Mouse (Mus musculus): ENCODE results near the gene Pde8b. TPM values are rescaled to one million over a fixed set of nuclear protein-coding genes. Genes with fewer than 3 reads are reported as not detected.

Gene Pde8b
- polyA plus RNA-seq, 1 experiment from 2014 or later, result 0.63 TPM

GRCm38 (mm10) chr13:95243026-95243425 is 7.1 kb downstream of the Pde8b start:
- H3K9ac ChIP-seq (replicated peaks), result no peak overlapping the region
- H3K27ac ChIP-seq (ENCODE audit: low read depth), result no peak overlapping the region
- no peaks in the 10 kb centered on the region for H3K4me1 ChIP-seq (ENCODE audit: insufficient read depth)
- no peak for ATAC-seq
- H3K36me3 ChIP-seq (replicated peaks; ENCODE audit: insufficient read depth, low read length), result no peaks in the 10 kb centered on the region
- DNase-seq, result no peak
- H3K27me3 ChIP-seq (ENCODE audit: insufficient read depth, low read length), result no peaks in the 10 kb centered on the region
- no peak overlapping the region for H3K4me2 ChIP-seq (ENCODE audit: low read depth, low read length)
- TF ChIP-seq EP300 (IDR thresholded peaks at IDR 0.05; ENCODE audit: low read depth) (no peak), CTCF (IDR thresholded peaks at IDR 0.05; ENCODE audit: low read depth) (no peak)
- H3K9me3 ChIP-seq (ENCODE audit: low read length), result no peaks in the 10 kb centered on the region; the same call in 1 of the 2 replicates
- 66% methylated on average over 2 of the region's 2 CpGs for WGBS (ENCODE audit: insufficient replicate concordance)
- no peak overlapping the region for H3K4me3 ChIP-seq (ENCODE audit: low read depth, low read length)

DNA sequence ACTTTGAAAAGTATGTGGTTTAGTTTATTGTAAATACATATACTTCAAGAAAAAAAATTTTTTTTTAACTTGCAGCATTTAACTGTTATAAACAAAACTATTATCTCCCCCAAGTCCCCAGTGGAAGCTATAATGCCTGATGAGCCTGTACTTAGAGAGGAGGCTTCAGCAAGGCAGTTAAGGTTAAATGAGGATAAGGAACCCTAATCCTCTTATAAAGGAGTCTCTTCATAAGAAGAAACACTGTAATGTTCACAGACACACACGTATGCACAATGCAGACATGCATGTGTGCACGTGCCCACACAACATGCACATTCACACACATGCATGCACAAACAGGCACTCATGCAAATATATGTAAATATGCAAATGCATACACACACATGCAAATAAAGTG is 12.6 kb downstream of the Pde8b start:
- Histone ChIP-seq H3K9me3 (ENCODE audit: low read length) (no peaks in the 10 kb centered on the region; the same call in 1 of the 2 replicates), H3K9ac (replicated peaks) (no peak overlapping the region), H3K36me3 (replicated peaks; ENCODE audit: insufficient read depth, low read length) (no peaks in the 10 kb centered on the region), H3K27me3 (ENCODE audit: insufficient read depth, low read length) (no peaks in the 10 kb centered on the region), H3K4me1 (ENCODE audit: insufficient read depth) (no peaks in the 10 kb centered on the region), H3K27ac (ENCODE audit: low read depth) (no peak overlapping the region), H3K4me3 (ENCODE audit: low read depth, low read length) (no peak overlapping the region), H3K4me2 (ENCODE audit: low read depth, low read length) (no peak overlapping the region)
- ATAC-seq, result no peak
- no peak for TF ChIP-seq EP300 (IDR thresholded peaks at IDR 0.05; ENCODE audit: low read depth)
- no peak for TF ChIP-seq CTCF (IDR thresholded peaks at IDR 0.05; ENCODE audit: low read depth)
- WGBS (ENCODE audit: insufficient replicate concordance), result 86% methylated on average over 2 of the region's 2 CpGs
- no peak for DNase-seq

- Histone ChIP-seq H3K4me1 (ENCODE audit: insufficient read depth) (no peaks in the 10 kb centered on the region), H3K9ac (replicated peaks) (no peak overlapping the region), H3K4me2 (ENCODE audit: low read depth, low read length) (no peak overlapping the region), H3K4me3 (ENCODE audit: low read depth, low read length) (no peak overlapping the region), H3K9me3 (ENCODE audit: low read length) (no peaks in the 10 kb centered on the region), H3K27me3 (ENCODE audit: insufficient read depth, low read length) (no peaks in the 10 kb centered on the region), H3K27ac (ENCODE audit: low read depth) (no peak overlapping the region), H3K36me3 (replicated peaks; ENCODE audit: insufficient read depth, low read length) (no peaks in the 10 kb centered on the region)
- ATAC-seq (no peak), DNase-seq (no peak)
- WGBS (ENCODE audit: insufficient replicate concordance), result 66% methylated on average over 8 of the region's 8 CpGs
- TF ChIP-seq EP300 (IDR thresholded peaks at IDR 0.05; ENCODE audit: low read depth) (no peak), CTCF (IDR thresholded peaks at IDR 0.05; ENCODE audit: low read depth) (no peak)
These were observed 14.9 kb downstream of the Pde8b start for GRCm38 (mm10) chr13:95235261-95235660.

- H3K27me3 ChIP-seq (ENCODE audit: insufficient read depth, low read length), result no peaks in the 10 kb centered on the region
- H3K27ac ChIP-seq (ENCODE audit: low read depth), result no peak overlapping the region
- no peak overlapping the region for H3K4me2 ChIP-seq (ENCODE audit: low read depth, low read length)
- H3K9me3 ChIP-seq (ENCODE audit: low read length), result no peaks in the 10 kb centered on the region
- no peak overlapping the region for H3K9ac ChIP-seq (replicated peaks)
- TF ChIP-seq EP300 (IDR thresholded peaks at IDR 0.05; ENCODE audit: low read depth) (no peak), CTCF (IDR thresholded peaks at IDR 0.05; ENCODE audit: low read depth) (no peak)
- H3K4me3 ChIP-seq (ENCODE audit: low read depth, low read length), result no peak overlapping the region
- H3K36me3 ChIP-seq (replicated peaks; ENCODE audit: insufficient read depth, low read length), result no peaks in the 10 kb centered on the region
- WGBS (ENCODE audit: insufficient replicate concordance), result 69% methylated on average over 8 of the region's 8 CpGs
- DNase-seq, result no peak
- no peak for ATAC-seq
- H3K4me1 ChIP-seq (ENCODE audit: insufficient read depth), result no peaks in the 10 kb centered on the region
These were observed 18.6 kb downstream of the Pde8b start for GRCm38 (mm10) chr13:95231366-95232138.

DNA sequence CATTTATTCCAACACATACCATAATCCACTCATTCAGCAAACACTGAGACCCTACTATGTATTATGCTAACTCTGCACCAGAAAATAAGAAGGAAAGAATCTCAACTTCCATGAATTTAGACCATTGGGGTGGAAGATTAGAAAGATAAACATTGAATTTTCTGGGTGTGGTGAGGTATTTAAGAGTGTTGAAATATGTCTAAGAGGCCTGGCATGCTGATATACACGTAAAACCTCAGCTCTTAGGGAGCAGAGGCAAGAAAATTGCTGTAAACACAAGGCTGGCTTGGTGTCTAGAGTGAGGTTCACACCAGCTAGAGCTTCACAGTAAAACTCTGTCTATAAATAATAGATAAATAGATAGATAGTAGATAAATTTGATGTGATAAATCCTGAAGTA is 19.8 kb downstream of the Pde8b start:
- DNase-seq (no peak), ATAC-seq (no peak)
- TF ChIP-seq CTCF (IDR thresholded peaks at IDR 0.05; ENCODE audit: low read depth), result no peak
- TF ChIP-seq EP300 (IDR thresholded peaks at IDR 0.05; ENCODE audit: low read depth), result no peak
- Histone ChIP-seq H3K27me3 (ENCODE audit: insufficient read depth, low read length) (no peaks in the 10 kb centered on the region), H3K36me3 (replicated peaks; ENCODE audit: insufficient read depth, low read length) (no peaks in the 10 kb centered on the region), H3K9me3 (ENCODE audit: low read length) (no peaks in the 10 kb centered on the region), H3K4me1 (ENCODE audit: insufficient read depth) (no peaks in the 10 kb centered on the region), H3K4me2 (ENCODE audit: low read depth, low read length) (no peak overlapping the region), H3K4me3 (ENCODE audit: low read depth, low read length) (no peak overlapping the region), H3K9ac (replicated peaks) (no peak overlapping the region), H3K27ac (ENCODE audit: low read depth) (no peak overlapping the region)
- WGBS (ENCODE audit: insufficient replicate concordance), result 67% methylated on average over 1 of the region's 1 CpGs

DNA sequence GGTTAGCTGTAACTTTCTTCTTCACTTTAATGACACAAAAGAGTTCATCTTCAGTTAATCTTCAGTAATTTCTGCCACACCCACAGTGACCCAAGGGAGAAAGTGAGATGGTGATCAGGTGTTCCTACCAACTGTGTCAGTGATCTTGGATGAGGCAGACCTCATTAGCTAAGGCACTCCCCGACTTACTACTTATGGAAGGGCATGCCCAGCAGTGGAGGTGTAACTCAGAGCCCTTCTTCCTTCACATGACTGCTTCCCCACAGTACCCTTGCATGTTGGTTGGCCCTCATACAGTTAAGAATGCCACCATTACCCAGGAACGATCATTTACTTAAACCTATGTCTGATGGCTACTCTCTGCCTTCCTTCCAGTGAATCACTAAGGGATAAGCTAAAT is 25.6 kb downstream of the Pde8b start:
- no peak for ATAC-seq
- WGBS (ENCODE audit: insufficient replicate concordance), result 64% methylated on average over 2 of the region's 2 CpGs

More for the DNA sequence above, 25.6 kb downstream of the Pde8b start:
- Histone ChIP-seq H3K27ac (ENCODE audit: low read depth) (no peak overlapping the region), H3K9me3 (ENCODE audit: low read length) (no peaks in the 10 kb centered on the region), H3K27me3 (ENCODE audit: insufficient read depth, low read length) (peaks cover 30% of the 10 kb centered on the region), H3K36me3 (replicated peaks; ENCODE audit: insufficient read depth, low read length) (no peaks in the 10 kb centered on the region), H3K4me3 (ENCODE audit: low read depth, low read length) (no peak overlapping the region), H3K4me1 (ENCODE audit: insufficient read depth) (no peaks in the 10 kb centered on the region; the same call in 1 of the 2 replicates), H3K4me2 (ENCODE audit: low read depth, low read length) (no peak overlapping the region), H3K9ac (replicated peaks) (no peak overlapping the region)
- TF ChIP-seq EP300 (IDR thresholded peaks at IDR 0.05; ENCODE audit: low read depth) (no peak), CTCF (IDR thresholded peaks at IDR 0.05; ENCODE audit: low read depth) (no peak)
- DNase-seq, result no peak
